Mouse (Mus musculus) monocyte, adult 5-6 weeks (primary cell): ENCODE data around the gene Fchsd2. TPM values are rescaled to one million over a fixed set of nuclear protein-coding genes. Genes with fewer than 3 reads are reported as not detected.

Experiments
- ATAC-seq: fragments of 153-309, 156-312 bp; replicated peaks from 2 replicates; pipeline ENCODE4 v1.8.0; 2017; ENCODE audit warnings: mild to moderate bottlenecking; ENCODE audit not compliant: low TSS enrichment, insufficient number of reproducible peaks, severe bottlenecking, poor library complexity, low FRiP score
- total RNA-seq: library from RNA; stranded (forward); fragments of 200-1000, 200-491, 200-594 nt; gene quantifications from 3 replicates; pipeline ENCODE4 v1.2.3, GENCODE M21; 2017

Fchsd2 gene
- total RNA-seq, 1 experiment from 2014 or later, result 36.7 TPM

GRCm38 (mm10) chr7:101107968-101108652 is 15.4 kb downstream of the Fchsd2 start:
- ATAC-seq, result peak; percentile 91

GRCm38 (mm10) chr7:101108653-101109005 is 16.0 kb downstream of the Fchsd2 start:
- ATAC-seq, result peak; percentile 46

- no peak for ATAC-seq
Measured at GRCm38 (mm10) chr7:101109006-101109855, 16.6 kb downstream of the Fchsd2 start.

DNA sequence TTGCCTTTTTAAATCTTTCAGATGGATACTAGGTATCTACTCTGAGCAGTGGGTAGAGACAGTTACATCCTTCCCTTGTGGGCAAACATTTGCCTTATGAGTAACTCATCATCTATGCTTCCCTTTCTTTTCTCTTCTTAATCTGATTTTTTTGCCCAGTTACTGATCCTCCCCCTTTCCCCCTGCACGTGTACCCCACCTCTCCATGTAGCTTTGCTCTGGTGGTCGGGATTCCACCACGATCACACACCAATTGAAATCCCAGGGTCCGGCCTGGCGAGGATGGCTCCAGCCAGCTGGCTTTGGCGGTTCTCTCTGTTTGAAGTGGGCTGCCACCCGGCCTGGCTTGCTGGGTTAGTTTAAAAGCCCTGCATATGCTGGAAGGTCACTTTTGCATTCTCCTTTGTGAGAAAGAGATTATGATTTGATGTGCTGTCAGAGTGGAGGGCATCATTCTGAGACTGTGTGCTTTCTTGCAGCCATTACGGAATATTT is 17.2 kb downstream of the Fchsd2 start:
- ATAC-seq, result no peak

DNA sequence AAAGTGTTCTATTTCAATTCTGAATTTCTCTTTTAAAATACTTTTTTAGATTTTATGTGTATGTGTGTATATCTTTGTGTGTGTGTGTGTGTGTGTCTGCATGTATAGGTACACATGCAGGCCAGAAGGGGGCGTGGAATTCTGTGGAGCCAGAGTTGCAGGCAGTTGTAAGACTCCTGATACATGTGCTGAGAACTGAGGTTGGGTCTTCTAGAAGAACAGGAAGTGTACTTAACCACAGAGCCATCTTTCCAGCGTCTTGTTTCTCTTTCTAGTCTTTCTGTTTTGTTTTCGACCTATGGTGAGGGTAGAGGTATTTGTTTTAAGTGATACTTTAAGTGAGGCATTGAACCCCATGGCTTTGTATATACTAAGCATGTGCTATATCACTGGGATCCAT is 20.7 kb downstream of the Fchsd2 start:
- 0 out of 2 replicates have a peak, but pooled peaks have one; percentile 19 for ATAC-seq

- no peak for ATAC-seq
Measured at GRCm38 (mm10) chr7:101114328-101114727, 21.7 kb downstream of the Fchsd2 start.

DNA sequence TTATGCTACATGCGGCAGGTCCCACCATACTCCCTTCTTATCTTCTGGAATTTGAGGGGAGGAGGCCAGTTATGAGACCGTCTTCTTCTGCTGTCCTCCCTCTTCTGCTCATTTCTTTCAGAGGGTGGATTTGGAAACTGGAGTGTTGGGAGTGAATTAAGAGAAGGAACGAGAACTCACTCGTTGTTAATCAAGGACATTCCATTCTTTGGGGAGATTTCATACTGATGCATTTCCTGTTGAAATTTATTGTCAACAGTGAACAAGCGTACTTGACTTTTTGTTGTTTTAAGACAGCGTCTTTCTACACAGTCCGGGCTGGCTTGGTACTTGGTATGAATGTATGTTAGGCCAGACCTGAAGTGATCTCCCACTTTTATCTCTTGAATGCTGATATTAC is 26.7 kb downstream of the Fchsd2 start:
- no peak for ATAC-seq

GRCm38 (mm10) chr7:101123579-101124347 is 31.1 kb downstream of the Fchsd2 start:
- ATAC-seq, result no peak; the same call in 1 of the 2 replicates

DNA sequence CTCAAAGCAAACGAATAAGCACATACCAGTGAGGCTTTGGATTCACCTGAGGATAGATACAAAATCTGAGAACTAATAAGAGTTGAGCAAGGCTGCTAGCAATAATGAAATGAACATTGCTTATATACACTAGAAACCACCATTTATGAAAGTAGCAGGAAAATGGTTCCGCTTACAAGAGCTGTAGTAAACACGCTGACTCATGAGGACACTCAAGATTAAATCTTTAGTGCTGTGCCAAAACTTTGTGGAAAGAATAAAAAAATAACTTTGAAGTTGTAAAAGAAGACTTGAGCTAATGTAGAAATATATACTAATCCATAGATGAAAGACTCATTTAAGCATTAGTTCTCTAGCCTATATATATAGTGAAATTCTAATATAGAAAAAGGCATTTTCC is 35.1 kb downstream of the Fchsd2 start:
- ATAC-seq, result no peak

DNA sequence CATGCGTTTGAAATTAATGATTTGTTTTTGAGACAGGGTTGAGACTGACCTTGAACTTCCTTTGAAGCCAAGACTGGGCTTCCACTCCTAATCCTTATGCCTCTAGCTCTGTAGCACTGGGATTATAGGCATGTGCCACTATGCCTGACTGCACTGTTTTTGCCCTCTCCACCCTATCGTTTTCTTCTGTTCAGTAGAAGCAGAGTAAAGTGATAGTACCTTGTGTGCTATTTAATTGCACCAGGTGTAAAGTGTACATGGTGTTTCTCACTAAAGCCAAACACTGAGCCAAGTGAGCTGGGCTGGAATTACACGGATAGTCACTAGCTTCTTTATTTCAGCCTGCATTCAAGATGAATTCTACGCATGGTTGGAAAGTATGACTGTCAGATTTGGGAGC is 35.9 kb downstream of the Fchsd2 start:
- no peak for ATAC-seq

- no peak for ATAC-seq
Measured at GRCm38 (mm10) chr7:101130646-101131045, 38.0 kb downstream of the Fchsd2 start.

DNA sequence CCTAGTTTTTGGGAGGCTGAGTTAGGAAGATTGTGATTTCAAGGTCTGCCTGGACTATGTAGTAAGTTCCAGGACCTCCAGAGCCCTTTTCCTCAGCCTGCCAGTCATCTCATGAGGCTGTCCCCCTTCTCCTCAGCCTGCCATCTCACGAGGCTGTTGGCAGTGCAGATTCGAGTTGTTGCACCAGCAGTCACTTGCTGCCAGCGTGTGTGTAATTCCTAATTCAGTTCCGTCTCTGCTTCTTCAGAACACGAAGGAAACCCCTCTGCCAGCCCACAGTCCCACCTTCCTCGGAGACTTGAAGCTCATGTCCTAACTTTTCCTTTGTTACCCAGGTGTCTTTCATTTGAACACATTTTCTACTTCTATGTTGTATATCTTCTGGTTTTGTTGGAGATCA is 38.6 kb downstream of the Fchsd2 start:
- no peak for ATAC-seq

- ATAC-seq, result no peak
Measured at GRCm38 (mm10) chr7:101133591-101133990, 40.9 kb downstream of the Fchsd2 start.

- ATAC-seq, result no peak
Measured at GRCm38 (mm10) chr7:101134117-101134516, 41.5 kb downstream of the Fchsd2 start.

- no peak for ATAC-seq
Measured at GRCm38 (mm10) chr7:101138819-101139218, 46.2 kb downstream of the Fchsd2 start.

- no peak for ATAC-seq
Measured at GRCm38 (mm10) chr7:101142907-101143306, 50.2 kb downstream of the Fchsd2 start.

DNA sequence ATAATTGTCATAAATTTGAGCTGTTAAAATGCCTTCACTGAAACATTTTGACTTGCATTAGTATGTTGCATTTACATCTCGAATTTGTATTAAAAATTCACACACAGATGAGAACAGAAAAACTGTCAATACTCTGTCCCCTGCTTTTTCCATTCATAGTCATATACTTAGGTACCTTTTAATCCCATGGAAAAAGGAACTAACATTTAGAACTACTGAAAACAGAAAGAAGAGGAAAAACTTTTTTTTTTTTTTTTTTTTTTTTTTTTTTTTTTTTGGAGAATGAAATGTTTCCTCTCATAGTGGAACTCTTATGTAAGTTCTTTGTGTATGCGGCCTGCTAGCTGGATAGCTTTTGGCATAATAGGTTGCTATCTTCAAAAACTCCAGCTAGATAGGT is 51.6 kb downstream of the Fchsd2 start:
- ATAC-seq, result no peak

- ATAC-seq, result no peak
Measured at GRCm38 (mm10) chr7:101149039-101149438, 56.4 kb downstream of the Fchsd2 start.

DNA sequence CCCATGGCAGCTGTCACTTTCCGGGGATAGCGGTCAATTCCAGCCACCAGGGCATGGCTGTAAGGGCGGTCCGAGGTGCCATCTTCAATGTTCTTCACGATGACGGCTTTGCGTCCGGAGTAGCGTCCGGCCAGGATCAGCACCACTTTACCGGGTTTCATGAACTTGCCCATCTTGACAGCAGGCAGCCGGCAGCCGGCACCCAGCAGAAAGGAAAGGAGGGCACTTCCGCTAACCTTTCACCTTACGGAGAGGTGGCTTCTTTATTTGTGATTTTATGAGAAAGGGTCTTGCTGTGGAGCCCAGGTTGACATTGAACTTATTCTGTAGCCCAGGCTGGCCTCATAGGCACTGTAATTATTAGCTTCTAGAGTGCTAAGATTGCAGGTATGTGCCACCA is 62.2 kb downstream of the Fchsd2 start:
- ATAC-seq, result 0 out of 2 replicates have a peak, but pooled peaks have one; percentile 59
